ENCODE assay signal across 13 mouse cellular contexts in the genomic region with DNA sequence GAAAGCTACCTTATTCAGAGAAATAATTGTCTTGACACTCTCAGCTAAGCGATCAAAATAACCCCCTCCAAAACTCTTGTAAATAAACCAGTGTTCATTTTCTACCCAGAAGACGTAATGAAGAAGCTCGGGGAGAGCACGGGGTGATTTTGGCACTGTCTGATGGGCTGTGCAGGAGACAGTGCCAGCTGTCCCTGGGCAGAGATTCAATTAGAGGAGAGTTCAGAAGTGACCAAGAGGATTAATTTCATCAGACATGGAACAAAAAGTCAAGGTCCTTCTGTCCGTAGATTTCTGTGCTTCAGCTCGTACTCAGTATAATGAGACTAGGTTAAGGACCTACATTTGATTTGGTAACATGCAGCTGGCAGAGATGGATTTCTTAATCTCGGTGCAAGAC.
DNase-seq lines count a peak whose midpoint lies in the region; ATAC-seq and TF ChIP-seq lines count a peak whose summit lies in the region.
"Had no signal": no experiment of that assay in that cellular context is flagged by ENCODE, and none has a peak within 500 bp of the region (broad histone marks: within the 10 kb centered on the region; RNA-seq: fewer than 3 reads in every experiment).

No protein-coding gene starts in this region.

- no peak for TF ChIP-seq POLR2A in kidney, adult 2 months (IDR thresholded peaks at IDR 0.05; ENCODE audit: low read depth, low read length)

- H3K4me1 ChIP-seq in kidney, adult 2 months (ENCODE audit: control insufficient read depth, insufficient read depth, low read length), result no peaks in the 10 kb centered on the region
- no peaks in the 10 kb centered on the region; the same call in 1 of the 2 replicates for H3K4me1 ChIP-seq in forebrain, postnatal 0 days (ENCODE audit: insufficient read depth)
- H3K4me1 ChIP-seq: heart, embryonic 13.5 days; liver, embryonic 13.5 days had no signal

- H3K27me3 ChIP-seq in kidney, adult 2 months (replicated peaks; ENCODE audit: control insufficient read depth, insufficient read depth, low read length), result no peaks in the 10 kb centered on the region
- no peaks in the 10 kb centered on the region for H3K27me3 ChIP-seq in forebrain, postnatal 0 days (ENCODE audit: insufficient read depth, low read length)
- H3K27me3 ChIP-seq: liver, embryonic 13.5 days; midbrain, embryonic 12.5 days had no signal

- no peaks in the 10 kb centered on the region for H3K9me3 ChIP-seq in forebrain, postnatal 0 days (ENCODE audit: low read length)
- H3K9me3 ChIP-seq: heart, embryonic 13.5 days; liver, embryonic 13.5 days; midbrain, embryonic 12.5 days had no signal

- no peak overlapping the region for H3K4me3 ChIP-seq in kidney, adult 2 months (ENCODE audit: insufficient read depth, low read depth, low read length)
- no peak overlapping the region for H3K4me3 ChIP-seq in forebrain, postnatal 0 days (ENCODE audit: low read depth, low read length)
- H3K4me3 ChIP-seq: heart, embryonic 13.5 days; liver, embryonic 13.5 days; midbrain, embryonic 12.5 days had no signal

- no peak for ATAC-seq in forebrain, postnatal 0 days

- H3K36me3 ChIP-seq in kidney, adult 2 months (ENCODE audit: control insufficient read depth, insufficient read depth, low read length), result no peaks in the 10 kb centered on the region
- no peaks in the 10 kb centered on the region for H3K36me3 ChIP-seq in forebrain, postnatal 0 days (ENCODE audit: insufficient read depth)
- H3K36me3 ChIP-seq: heart, embryonic 13.5 days; liver, embryonic 13.5 days; midbrain, embryonic 12.5 days had no signal

- DNase-seq in kidney, adult 2 months, result peak; percentile 65
- DNase-seq in kidney, postnatal 10 days, result no peak
- DNase-seq in adipocyte (ENCODE audit: low spot score), result peak; percentile 74
- DNase-seq in adrenal gland, postnatal 36 days, result peak; percentile 78 to 79
- peak; percentile 73 for DNase-seq in gastrocnemius, postnatal 25 days
- DNase-seq in forebrain, postnatal 0 days, result no peak
- DNase-seq in embryo, embryonic 11 days, result no peak
- DNase-seq: layer of hippocampus, adult 9-11 months; liver, embryonic 13.5 days; right cerebral cortex, postnatal 14 days; thymus, adult 2 months had no signal

- no peak overlapping the region for H3K4me2 ChIP-seq in forebrain, postnatal 0 days (ENCODE audit: low read depth)
- H3K4me2 ChIP-seq: heart, embryonic 13.5 days; liver, embryonic 13.5 days; midbrain, embryonic 12.5 days had no signal

- no peak overlapping the region for H3K9ac ChIP-seq in forebrain, postnatal 0 days
- H3K9ac ChIP-seq: heart, embryonic 13.5 days; liver, embryonic 13.5 days; midbrain, embryonic 12.5 days had no signal

- H3K27ac ChIP-seq in kidney, adult 2 months (ENCODE audit: insufficient read depth, low read depth, low read length), result no peak overlapping the region
- H3K27ac ChIP-seq in forebrain, postnatal 0 days (ENCODE audit: low read depth, low read length), result no peak overlapping the region
- H3K27ac ChIP-seq: heart, embryonic 13.5 days; liver, embryonic 13.5 days; midbrain, embryonic 12.5 days had no signal

- no peak for TF ChIP-seq CTCF in kidney, adult 2 months (conservative IDR thresholded peaks at IDR 0.05; ENCODE audit: insufficient read depth, insufficient read length, low read depth, low read length)
- TF ChIP-seq CTCF in forebrain, postnatal 0 days (IDR thresholded peaks at IDR 0.05; ENCODE audit: low read depth), result no peak

- 53% methylated on average over 7 of the region's 7 CpGs for WGBS in kidney, adult 2 months
- WGBS in forebrain, postnatal 0 days, result 48% methylated on average over 7 of the region's 7 CpGs

Comparison
In these comparisons a context has a peak if more than half of its experiments do, and no peak if none do; other contexts are left out.
1. DNase-seq: peak in kidney, adult 2 months (single experiment), adipocyte (single experiment), adrenal gland, postnatal 36 days (2 of 2) and gastrocnemius, postnatal 25 days (single experiment); none in kidney, postnatal 10 days (single experiment), forebrain, postnatal 0 days (single experiment) and embryo, embryonic 11 days (single experiment).